Mouse (Mus musculus) G1E (cell line): ENCODE results near the gene Cyb561. TPM values are rescaled to one million over a fixed set of nuclear protein-coding genes. Genes with fewer than 3 reads are reported as not detected.

ENCODE experiments used
- ATAC-seq: 2 replicates; pipeline ENCODE4 v1.8.0; 2016; ENCODE audit warnings: mild to moderate bottlenecking; ENCODE audit not compliant: insufficient number of reproducible peaks, poor library complexity, low FRiP score, severe bottlenecking; ENCODE audit errors: extremely low read depth
- DNase-seq: peaks from one replicate; pipeline ENCODE4 v3.0.0; 2012; ENCODE audit warnings: low spot score
- H3K27me3 ChIP-seq: 2 replicates; pipeline ENCODE4 v1.6.1; 2012; ENCODE audit warnings: mild to moderate bottlenecking, low read length, inconsistent platforms; ENCODE audit not compliant: insufficient read depth
- H3K36me3 ChIP-seq: replicated peaks from 2 replicates; pipeline ENCODE3; 2012; ENCODE audit warnings: mild to moderate bottlenecking, inconsistent platforms
- H3K4me1 ChIP-seq: 2 replicates; pipeline ENCODE4 v1.6.1; 2012; ENCODE audit warnings: low read depth, low read length, inconsistent platforms, mixed read lengths; ENCODE audit not compliant: insufficient read depth
- H3K4me3 ChIP-seq: 2 replicates; pipeline ENCODE4 v1.5.1; 2012; ENCODE audit warnings: low read depth, mild to moderate bottlenecking, inconsistent platforms, low read length, moderate library complexity, mixed read lengths
- H3K9me3 ChIP-seq: replicated peaks from 2 replicates; pipeline ENCODE4 v1.6.1; 2012; ENCODE audit warnings: inconsistent platforms
- CTCF ChIP-seq: IDR thresholded peaks from 2 replicates; pipeline ENCODE4 v1.5.1; 2012; ENCODE audit warnings: low read depth, low read length, inconsistent platforms, mixed read lengths
- GATA1 ChIP-seq: IDR thresholded peaks from 2 replicates; pipeline ENCODE4 v1.6.1; 2012; ENCODE audit warnings: borderline replicate concordance, low read length, inconsistent platforms, mixed read lengths
- GATA2 ChIP-seq: IDR thresholded peaks from 2 replicates; pipeline ENCODE4 v1.6.1; 2012; ENCODE audit warnings: low read depth, low read length, inconsistent platforms, borderline replicate concordance
- POLR2AphosphoS5 ChIP-seq: IDR thresholded peaks from 2 replicates; pipeline ENCODE4 v1.6.1; 2012; ENCODE audit warnings: low read depth, low read length, inconsistent platforms; ENCODE audit not compliant: insufficient replicate concordance
- TAL1 ChIP-seq: conservative IDR thresholded peaks from 2 replicates; pipeline ENCODE4 v1.6.1; 2012; ENCODE audit warnings: low read depth, low read length, inconsistent platforms, mixed read lengths
- polyA plus RNA-seq: library from polyadenylated mRNA; stranded (reverse); fragments of >175 nt; gene quantifications from 2 replicates; pipeline ENCODE4 v1.2.3, GENCODE M21; 2012
- total RNA-seq, 2 experiments: library from RNA; stranded (forward) in 1 of 2; stranded (reverse) in 1 of 2; fragments of 200-1000 nt in 1 of 2; fragments of >200 nt in 1 of 2; fragmentation: Nextera tagmentation in 1 of 2; gene quantifications; 2 replicates each; pipeline ENCODE4 v1.2.3; 2014 to 2017

The Cyb561 gene
- total and polyA plus RNA-seq, 3 experiments: 0.33 TPM; not detected in 2

DNA sequence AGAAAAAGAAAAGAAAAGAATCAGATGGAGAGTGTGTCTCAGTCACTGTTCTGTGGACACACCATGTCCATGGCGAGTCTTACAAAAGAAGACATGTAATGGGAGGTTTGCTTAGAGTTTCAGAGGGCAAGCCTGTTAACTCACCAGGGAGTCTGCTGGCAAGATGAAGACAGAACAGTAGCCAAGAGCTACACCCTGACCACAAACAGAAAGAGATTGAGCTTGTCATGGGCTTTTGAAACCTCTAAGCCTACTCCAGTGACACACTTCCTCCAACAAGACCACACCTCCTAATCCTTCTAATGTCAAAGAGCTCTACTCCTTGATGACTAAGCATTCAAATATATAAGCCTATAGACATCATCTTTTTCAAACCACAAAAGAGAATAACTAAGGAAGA is 45.8 kb downstream of the Cyb561 start:
- DNase-seq (no peak), ATAC-seq (no peak)
- Histone ChIP-seq H3K36me3 (no peaks in the 10 kb centered on the region), H3K27me3 (peaks cover 3% of the 10 kb centered on the region; the same call in 1 of the 2 replicates), H3K9me3 (no peaks in the 10 kb centered on the region), H3K4me3 (no peak overlapping the region), H3K4me1 (no peaks in the 10 kb centered on the region)
- no peak for TF ChIP-seq POLR2AphosphoS5
- TF ChIP-seq GATA1: no peak
- no peak for TF ChIP-seq GATA2
- no peak for TF ChIP-seq CTCF
- no peak for TF ChIP-seq TAL1

DNA sequence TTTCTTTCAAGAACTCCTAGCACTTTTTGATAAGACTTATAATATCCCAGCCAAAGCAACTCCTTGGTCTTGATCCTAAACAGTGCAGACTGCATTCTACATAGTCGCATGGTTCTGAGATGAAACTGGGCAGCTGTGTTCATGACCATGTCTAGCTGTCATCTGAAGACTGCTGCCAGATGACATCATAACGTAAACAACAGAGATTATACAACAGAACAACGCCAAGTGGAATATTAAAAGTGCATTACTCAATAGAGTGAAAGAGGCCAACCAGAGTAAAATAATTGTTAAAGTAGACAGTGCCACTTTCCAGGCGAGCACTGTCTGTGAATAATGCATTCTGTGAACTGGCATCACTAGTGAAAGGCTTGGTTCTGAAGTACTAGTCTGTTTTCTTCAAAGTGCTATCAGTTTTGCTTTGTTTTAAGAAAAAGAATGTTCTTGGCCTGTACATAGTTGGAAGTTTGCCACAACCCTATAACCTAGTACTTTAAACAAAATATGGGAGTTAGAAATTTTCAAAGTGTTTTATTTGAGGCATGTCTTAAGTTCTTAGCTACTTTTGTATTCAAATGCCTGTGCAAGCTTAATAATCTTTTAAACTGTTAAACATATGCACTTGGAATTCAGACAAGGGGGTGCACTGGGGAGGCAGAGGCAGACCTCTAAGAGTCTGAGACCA is 47.5 kb downstream of the Cyb561 start:
- DNase-seq: no peak
- H3K4me3 ChIP-seq: no peak overlapping the region

DNA sequence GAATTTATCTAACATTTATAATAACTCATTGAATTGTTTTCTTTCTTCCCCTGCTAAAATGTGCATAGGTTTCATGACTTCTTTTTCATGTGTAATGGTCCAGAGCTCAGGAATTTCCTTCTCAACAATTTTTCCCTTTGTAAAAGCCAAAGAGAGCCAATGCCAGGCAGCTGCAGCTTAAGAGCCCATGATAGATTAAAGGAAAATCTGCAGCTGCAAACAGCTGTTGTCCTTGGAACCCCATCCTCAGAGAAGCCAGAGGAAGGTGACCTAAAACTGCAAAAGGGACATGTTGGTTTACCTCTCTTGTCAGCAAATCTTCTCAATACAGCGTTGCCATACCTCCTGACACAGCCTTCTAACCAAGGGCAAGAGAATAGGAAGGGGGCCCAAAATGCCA is 50.2 kb downstream of the Cyb561 start:
- Histone ChIP-seq H3K4me3 (no peak overlapping the region), H3K9me3 (no peaks in the 10 kb centered on the region), H3K36me3 (no peaks in the 10 kb centered on the region), H3K27me3 (0 out of 2 replicates have a peak, but pooled peaks cover 3% of the 10 kb centered on the region), H3K4me1 (no peaks in the 10 kb centered on the region)
- ATAC-seq (no peak), DNase-seq (no peak)
- TF ChIP-seq TAL1: no peak
- TF ChIP-seq CTCF: no peak
- TF ChIP-seq POLR2AphosphoS5: no peak
- TF ChIP-seq GATA1: no peak
- no peak for TF ChIP-seq GATA2

More for the DNA sequence above, 47.5 kb downstream of the Cyb561 start:
- Histone ChIP-seq H3K4me1 (no peaks in the 10 kb centered on the region), H3K36me3 (no peaks in the 10 kb centered on the region), H3K27me3 (peaks cover 3% of the 10 kb centered on the region; the same call in 1 of the 2 replicates), H3K9me3 (no peaks in the 10 kb centered on the region)
- no peak for ATAC-seq
- no peak for TF ChIP-seq POLR2AphosphoS5
- no peak for TF ChIP-seq CTCF
- no peak for TF ChIP-seq TAL1
- TF ChIP-seq GATA1: no peak
- no peak for TF ChIP-seq GATA2

DNA sequence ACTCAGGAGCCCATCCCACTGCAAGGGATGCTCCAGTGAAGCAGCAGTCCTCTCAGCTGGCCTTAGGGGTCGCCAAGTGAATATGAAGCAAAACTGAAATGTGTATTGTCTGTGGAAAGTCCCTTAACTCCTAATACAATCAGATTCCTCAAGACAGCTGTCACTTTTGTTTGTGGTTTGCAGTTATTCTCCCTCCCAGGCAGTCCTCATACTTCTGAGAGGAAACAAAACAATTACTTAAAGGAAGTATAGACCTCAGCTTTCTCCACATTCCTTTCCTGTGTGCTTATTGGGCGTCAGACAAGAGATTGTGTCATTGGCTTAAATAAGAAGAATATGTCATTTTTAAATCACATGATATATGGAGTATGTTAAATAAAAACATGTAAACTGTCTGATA is 51.6 kb downstream of the Cyb561 start:
- Histone ChIP-seq H3K4me1 (no peaks in the 10 kb centered on the region), H3K9me3 (no peaks in the 10 kb centered on the region), H3K4me3 (no peak overlapping the region), H3K36me3 (no peaks in the 10 kb centered on the region), H3K27me3 (peaks cover 4% of the 10 kb centered on the region; the same call in 1 of the 2 replicates)
- DNase-seq: no peak
- no peak for ATAC-seq
- TF ChIP-seq GATA1 (no peak), CTCF (no peak), GATA2 (no peak), TAL1 (no peak), POLR2AphosphoS5 (no peak)

DNA sequence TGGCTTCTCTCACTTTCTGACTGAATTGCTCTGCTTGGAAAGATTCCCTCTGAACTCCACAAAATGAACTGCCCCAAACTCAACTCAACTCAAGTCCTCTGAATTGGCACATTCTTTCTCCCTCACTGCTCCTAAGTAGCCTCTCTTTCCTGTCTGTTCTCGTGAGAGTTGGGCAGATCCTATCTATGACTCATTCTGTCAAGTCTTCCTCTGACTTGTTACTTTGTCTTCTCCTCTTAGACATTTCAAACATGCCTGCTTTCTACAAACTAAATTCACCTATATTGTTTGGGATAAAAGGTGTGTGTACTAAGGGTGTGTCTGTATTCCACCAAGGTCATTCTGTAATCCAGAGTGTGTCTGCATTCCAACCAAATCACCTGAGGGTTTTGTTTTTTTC is 54.0 kb downstream of the Cyb561 start:
- peaks cover 6% of the 10 kb centered on the region for H3K27me3 ChIP-seq
- no peaks in the 10 kb centered on the region for H3K9me3 ChIP-seq
- DNase-seq: no peak
- H3K4me3 ChIP-seq: no peak overlapping the region
- TF ChIP-seq GATA2 (no peak), GATA1 (no peak), POLR2AphosphoS5 (no peak), TAL1 (no peak)
- no peaks in the 10 kb centered on the region for H3K4me1 ChIP-seq
- H3K36me3 ChIP-seq: no peaks in the 10 kb centered on the region
- no peak for ATAC-seq

DNA sequence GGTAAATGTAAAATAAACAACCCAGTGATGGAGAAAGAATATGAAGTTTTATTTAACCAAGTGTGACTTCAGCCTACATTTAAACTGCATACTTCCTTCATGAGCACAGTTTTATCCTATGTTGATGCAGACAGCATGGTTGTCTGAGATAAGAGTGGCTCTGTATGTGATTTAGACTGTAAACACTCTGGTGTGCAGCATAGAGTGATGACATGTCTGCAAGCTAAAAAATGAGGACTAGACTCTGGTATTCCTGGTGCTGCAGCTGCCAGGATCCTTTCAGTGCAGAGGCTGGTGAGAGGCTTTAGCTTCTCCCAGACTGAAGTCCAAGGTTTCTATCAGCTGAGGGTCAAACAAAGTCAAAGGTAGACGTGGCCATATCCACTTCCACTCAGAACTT is 65.9 kb downstream of the Cyb561 start:
- H3K27me3 ChIP-seq: no peaks in the 10 kb centered on the region
- TF ChIP-seq POLR2AphosphoS5: no peak
- TF ChIP-seq CTCF: no peak
- no peak for TF ChIP-seq GATA2
- no peak for TF ChIP-seq TAL1
- no peak for TF ChIP-seq GATA1
- no peak overlapping the region for H3K4me3 ChIP-seq
- no peaks in the 10 kb centered on the region for H3K9me3 ChIP-seq
- DNase-seq (no peak), ATAC-seq (no peak)
- peaks cover 4% of the 10 kb centered on the region; the same call in 1 of the 2 replicates for H3K4me1 ChIP-seq
- no peaks in the 10 kb centered on the region for H3K36me3 ChIP-seq
